Mouse (Mus musculus) midbrain, embryonic 10.5 days (tissue): ENCODE results near the gene Ddx21. TPM values are rescaled to one million over a fixed set of nuclear protein-coding genes. Genes with fewer than 3 reads are reported as not detected.
"Not testable (repeated sequence)": the region's sequence is repeated elsewhere in the genome, so short reads cannot be mapped to it uniquely, and the experiment has no call there.

Experiments used
- DNase-seq: peaks from one replicate; pipeline ENCODE4 v3.0.0-alpha.2; 2017; ENCODE audit warnings: low spot score
- H3K27ac ChIP-seq: fragments of 300-500 bp; sonication (generic); replicated peaks from 2 replicates; pipeline ENCODE4 v1.5.1; 2016; ENCODE audit warnings: mild to moderate bottlenecking
- H3K27me3 ChIP-seq: fragments of 300-500 bp; sonication (generic); 2 replicates; pipeline ENCODE4 v1.6.1; 2016; ENCODE audit warnings: low read depth, mild to moderate bottlenecking; ENCODE audit not compliant: poor library complexity, severe bottlenecking
- H3K36me3 ChIP-seq: fragments of 300-500 bp; sonication (generic); 2 replicates; pipeline ENCODE4 v1.6.1; 2016; ENCODE audit warnings: mild to moderate bottlenecking, moderate library complexity
- H3K4me1 ChIP-seq: fragments of 300-500 bp; sonication (generic); 2 replicates; pipeline ENCODE4 v1.6.1; 2016
- H3K4me3 ChIP-seq: fragments of 300-500 bp; sonication (generic); 2 replicates; pipeline ENCODE4 v1.5.1; 2016; ENCODE audit warnings: mild to moderate bottlenecking, moderate library complexity
- H3K9me3 ChIP-seq: fragments of 300-500 bp; sonication (generic); replicated peaks from 2 replicates; pipeline ENCODE4 v1.6.1; 2016; ENCODE audit warnings: mild to moderate bottlenecking
- WGBS: fragments of 180-500 bp; shearing (Covaris S2); methylation state at CpG from one replicate; pipeline ENCODE4 v1.1.7; 2016; 5-methylcytosine and 5-hydroxymethylcytosine counted together
- polyA plus RNA-seq: library from polyadenylated mRNA; unstranded; fragments of >200 nt; fragmentation: Nextera tagmentation; extraction: Ambion mirVana; gene quantifications from 2 replicates; pipeline ENCODE4 v1.2.1, GENCODE M21; 2016

The Ddx21 gene
- polyA plus RNA-seq: 30.0 and 32.8 TPM in 2 replicates

DNA sequence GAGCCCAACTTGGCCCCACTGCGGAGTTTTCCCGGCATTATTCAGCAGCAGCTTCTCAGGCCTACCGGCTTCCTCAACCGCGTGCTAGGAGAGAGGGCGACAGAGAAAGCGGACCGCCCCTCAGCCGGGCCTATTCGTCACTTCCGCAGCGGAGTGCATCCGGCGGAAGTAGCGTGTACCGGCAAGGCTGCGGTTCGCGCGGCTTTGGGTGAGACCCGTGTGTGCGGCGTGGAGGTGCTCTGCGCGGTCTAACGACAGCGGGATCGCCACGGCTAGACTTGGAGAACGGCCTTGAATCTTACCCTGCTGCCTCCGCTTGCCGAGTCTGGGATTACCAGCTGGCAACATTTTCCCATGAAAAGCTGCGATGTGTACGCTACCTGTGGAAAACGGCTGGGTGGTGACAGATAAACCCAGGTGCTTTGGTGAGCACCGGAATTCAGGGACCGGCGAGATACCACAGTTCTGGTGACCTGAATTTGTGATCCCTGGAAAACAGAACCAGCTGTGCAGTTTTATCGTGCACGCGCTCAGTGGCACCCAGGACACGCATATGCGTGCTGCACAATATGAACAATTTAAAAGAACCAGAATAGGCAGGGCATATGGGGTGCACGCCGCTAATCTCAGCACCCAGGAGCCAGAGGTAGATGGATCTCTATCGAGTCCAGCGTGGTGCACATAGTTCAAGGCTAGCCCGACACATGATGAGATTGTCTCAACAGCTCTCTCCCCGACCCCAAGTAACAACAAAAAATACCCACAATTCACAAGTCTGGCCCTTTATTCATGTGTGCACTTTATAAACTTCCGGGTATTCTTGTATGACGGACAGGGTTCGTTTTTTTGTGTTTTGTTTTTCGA lies at the start of gene Ddx21:
Gene Ddx21, minus strand, starts transcription at position 105 of the 864 bp plus-strand sequence.
- H3K27me3 ChIP-seq: no peaks in the 10 kb centered on the region

DNA sequence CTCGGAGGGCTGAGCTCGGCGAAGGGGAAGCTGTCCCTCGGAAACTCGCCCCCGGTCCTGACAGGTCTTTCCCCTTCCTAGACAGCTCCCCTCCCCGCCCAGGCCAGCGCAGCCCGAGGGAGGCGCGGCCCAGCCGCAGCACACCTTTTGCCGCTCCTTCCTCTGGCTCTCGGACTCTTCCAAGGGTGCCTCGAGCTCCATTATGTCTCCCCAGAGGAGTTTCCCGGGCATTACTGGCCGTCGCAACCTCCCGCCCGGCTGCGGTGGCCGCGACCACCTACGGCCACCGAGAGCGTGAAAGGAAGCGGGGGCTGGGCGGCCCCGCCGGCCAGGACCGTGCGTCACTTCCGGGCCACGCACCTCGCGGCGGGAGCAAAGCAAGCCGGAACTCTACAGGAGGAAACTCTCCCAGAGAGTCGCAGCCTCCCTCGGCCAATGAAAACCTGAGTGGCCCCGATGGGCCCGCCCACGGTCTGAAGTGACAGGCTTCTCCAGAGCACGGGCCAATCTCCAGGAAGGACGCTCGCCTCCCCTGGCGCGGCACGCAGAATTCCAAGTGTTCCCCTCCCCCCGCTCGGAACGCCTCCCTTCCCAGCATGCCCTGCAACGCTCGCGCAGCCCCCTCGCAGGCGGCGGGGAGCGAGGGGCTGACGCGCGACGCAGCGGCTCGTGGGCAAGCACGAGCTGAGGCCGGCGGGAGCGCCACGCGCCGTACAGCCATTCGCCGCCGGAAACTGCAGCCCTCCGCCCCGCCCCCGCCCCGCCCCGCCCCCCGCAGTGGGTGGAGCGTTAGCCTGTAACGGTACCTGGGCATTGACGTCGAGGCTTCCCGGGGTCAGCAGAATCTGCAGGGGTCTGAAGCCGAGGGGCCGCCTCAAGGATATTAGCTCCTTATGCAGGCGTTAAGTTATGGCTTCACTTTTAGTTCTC lies 49.1 kb upstream of the Ddx21 start, which contains the start of gene Ddx50:
Gene Ddx50, minus strand, starts transcription at position 338 of the 930 bp plus-strand sequence.
- peak; percentile 100 for DNase-seq
- Histone ChIP-seq H3K4me1 (peaks cover 21% of the 10 kb centered on the region), H3K9me3 (no peaks in the 10 kb centered on the region), H3K4me3 (peak within 1 kb of the TSS; percentile 95), H3K27ac (peak within 1 kb of the TSS; percentile 96), H3K36me3 (peaks cover 20% of the 10 kb centered on the region), H3K27me3 (no peaks in the 10 kb centered on the region)
- WGBS: under 1% methylated on average over 89 of the region's 89 CpGs

More for the DNA sequence above, at the start of gene Ddx21:
- H3K9me3 ChIP-seq: no peaks in the 10 kb centered on the region
- peak within 1 kb of the TSS; percentile 92 for H3K27ac ChIP-seq
- H3K4me1 ChIP-seq: peaks cover 23% of the 10 kb centered on the region
- peaks cover 27% of the 10 kb centered on the region for H3K36me3 ChIP-seq
- peak; percentile 94 for DNase-seq
- H3K4me3 ChIP-seq: peak within 1 kb of the TSS; percentile 98
- 7% methylated on average over 53 of the region's 53 CpGs for WGBS

DNA sequence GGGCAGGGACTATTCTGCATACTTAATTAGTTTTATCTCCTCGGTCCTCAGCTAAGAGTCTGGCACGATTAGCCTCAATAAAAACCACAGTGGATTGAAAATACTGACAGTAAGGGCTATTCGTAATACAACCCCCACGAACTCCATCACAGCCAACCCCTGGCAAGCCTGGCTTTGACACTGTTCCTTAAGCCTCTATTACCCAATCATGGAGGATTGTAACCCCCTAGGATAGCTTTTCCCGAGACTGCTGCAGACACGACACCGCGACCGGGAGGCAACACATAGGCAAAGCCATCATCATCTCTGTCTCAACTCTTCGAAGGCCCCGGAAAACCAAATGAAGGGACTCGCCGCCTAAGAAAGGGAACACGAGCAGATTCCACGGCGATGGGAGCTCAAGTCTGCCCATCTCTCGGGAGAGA lies 48.3 kb upstream of the Ddx21 start:
- DNase-seq: no peak
- no peaks in the 10 kb centered on the region for H3K27me3 ChIP-seq
- H3K4me1 ChIP-seq: peaks cover 21% of the 10 kb centered on the region
- under 1% methylated on average over 17 of the region's 17 CpGs for WGBS
- H3K9me3 ChIP-seq: no peaks in the 10 kb centered on the region
- peaks cover 28% of the 10 kb centered on the region for H3K36me3 ChIP-seq
- peak overlapping the region; percentile 95 for H3K4me3 ChIP-seq
- H3K27ac ChIP-seq: peak overlapping the region; percentile 96

DNA sequence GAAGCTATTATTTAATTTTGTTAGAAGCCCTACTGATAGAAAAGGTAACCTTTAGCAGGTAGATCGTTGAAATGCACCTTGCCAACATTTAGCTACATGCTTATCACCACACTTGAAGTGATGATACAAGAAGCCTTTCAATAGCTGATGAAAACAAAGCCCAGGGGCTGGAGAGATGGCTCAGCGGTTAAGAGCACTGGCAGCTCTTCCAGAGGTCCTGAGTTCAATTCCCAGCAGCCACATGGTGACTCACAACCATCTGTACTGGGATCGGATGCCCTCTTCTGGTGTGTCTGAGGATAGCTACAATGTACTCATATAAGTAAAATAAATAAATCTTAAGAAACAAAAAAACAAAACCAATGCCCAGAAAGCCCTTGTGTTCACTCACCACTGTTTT lies 2.1 kb upstream of the Ddx21 start:
- no peaks in the 10 kb centered on the region for H3K27me3 ChIP-seq
- WGBS: 86% methylated on average over 3 of the region's 3 CpGs

DNA sequence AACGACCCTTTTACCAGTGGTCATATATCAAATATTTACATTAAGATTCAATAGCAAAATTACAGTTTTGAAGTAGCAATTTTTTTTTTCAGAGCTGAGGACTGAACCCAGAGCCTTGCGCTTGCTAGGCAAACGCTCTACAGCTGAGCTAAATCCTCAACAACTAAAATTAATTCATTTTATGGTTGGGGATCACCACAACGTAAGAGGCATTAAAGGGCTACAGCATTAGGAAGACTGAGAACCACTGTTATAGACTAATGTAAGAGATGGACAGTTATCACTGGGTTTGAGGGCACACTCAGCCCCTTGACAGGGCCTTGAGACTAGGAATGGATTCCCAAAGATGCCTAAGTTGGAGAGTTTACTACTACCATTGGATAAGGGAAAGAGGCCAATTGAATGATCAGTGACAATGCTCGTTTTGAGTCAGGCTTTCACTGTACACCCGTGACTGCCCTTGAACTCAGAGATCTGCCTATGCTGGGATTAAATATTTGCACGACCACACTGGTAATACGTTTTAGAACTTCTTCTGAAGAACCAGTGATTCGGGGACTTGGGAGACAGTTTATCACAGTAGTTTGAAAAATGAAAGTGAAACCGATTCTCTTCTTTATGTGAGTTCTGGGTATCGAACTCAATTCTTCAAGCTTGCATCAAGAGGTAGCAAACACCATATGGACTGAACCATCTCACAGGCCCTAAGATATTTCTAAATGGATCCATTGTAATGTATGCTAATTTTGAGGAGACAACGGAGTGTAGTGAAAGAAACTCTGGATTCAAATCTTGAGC lies 1.4 kb upstream of the Ddx21 start:
- DNase-seq: no peak
- Histone ChIP-seq H3K36me3 (peaks cover 17% of the 10 kb centered on the region), H3K27ac (no peak overlapping the region), H3K4me1 (peaks cover 20% of the 10 kb centered on the region), H3K9me3 (no peaks in the 10 kb centered on the region), H3K27me3 (no peaks in the 10 kb centered on the region), H3K4me3 (peak overlapping the region; percentile 98)
- WGBS: 93% methylated on average over 12 of the region's 12 CpGs

More for the DNA sequence above, 2.1 kb upstream of the Ddx21 start:
- no peaks in the 10 kb centered on the region for H3K9me3 ChIP-seq
- no peak overlapping the region for H3K27ac ChIP-seq
- peaks cover 20% of the 10 kb centered on the region for H3K4me1 ChIP-seq
- no peak for DNase-seq
- no peak overlapping the region for H3K4me3 ChIP-seq
- H3K36me3 ChIP-seq: peaks cover 9% of the 10 kb centered on the region

DNA sequence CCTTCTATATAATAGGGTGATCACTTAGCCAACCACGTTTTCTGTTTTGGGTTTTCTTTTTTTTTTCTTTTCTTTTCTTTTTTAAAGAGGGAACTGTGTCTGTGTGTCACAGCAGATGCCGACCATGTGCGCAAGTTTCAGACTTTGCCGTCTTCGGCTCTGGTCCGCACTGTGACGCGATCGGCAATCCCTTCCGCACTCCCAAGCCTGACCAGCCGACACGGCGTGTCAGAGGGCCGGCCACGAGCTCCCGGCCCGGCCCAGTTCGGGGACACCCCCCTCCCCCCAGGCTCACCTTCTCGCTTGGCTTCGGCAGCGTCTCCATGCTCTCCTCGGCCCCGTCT lies 276 bp downstream of the Ddx21 start:
- no peak for DNase-seq

DNA sequence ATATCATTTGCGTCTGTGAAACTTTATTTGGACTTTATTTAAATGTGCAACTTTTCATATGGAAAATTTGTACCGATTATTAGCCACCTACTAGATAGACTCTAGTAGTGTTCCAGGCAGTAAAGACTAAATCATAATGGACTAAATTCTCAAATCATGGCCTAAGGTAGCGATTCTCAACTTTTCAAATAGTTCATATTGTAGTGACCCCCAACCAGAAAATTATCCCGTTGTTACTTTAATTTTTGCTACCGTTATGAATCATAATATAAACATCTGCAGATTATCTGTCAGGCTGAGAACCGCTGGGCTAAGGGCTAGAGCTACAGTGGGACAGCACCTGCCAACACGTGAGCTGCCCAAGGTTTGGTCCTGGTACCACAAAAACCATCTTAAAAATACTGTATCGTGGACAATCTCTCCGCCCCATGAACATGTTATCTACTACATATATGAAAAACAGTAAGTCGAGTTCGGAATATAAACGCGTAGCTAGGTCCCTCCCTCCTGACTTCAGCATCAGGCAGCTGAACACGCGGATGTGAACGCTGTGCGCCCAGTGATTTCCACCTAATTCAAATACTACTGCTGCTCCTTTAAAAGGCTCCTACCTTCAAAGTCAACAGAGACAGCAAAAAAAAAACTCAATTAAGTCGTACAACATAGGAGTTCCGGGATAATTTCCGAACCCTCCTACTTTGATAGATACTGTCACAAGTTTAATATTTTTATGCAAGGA lies 859 bp downstream of the Ddx21 start:
- Histone ChIP-seq H3K27ac (peak overlapping the region; percentile 92), H3K36me3 (peaks cover 38% of the 10 kb centered on the region), H3K4me1 (peaks cover 23% of the 10 kb centered on the region), H3K9me3 (no peaks in the 10 kb centered on the region), H3K4me3 (peak overlapping the region; percentile 98), H3K27me3 (no peaks in the 10 kb centered on the region)
- no peak for DNase-seq
- WGBS: 13% methylated on average over 20 of the region's 20 CpGs

More for the DNA sequence above, 276 bp downstream of the Ddx21 start:
- H3K4me1 ChIP-seq: peaks cover 23% of the 10 kb centered on the region
- WGBS: 0% methylated on average over 23 of the region's 23 CpGs
- H3K4me3 ChIP-seq: peak overlapping the region; percentile 98
- no peaks in the 10 kb centered on the region for H3K27me3 ChIP-seq
- H3K27ac ChIP-seq: peak overlapping the region; percentile 92
- peaks cover 33% of the 10 kb centered on the region for H3K36me3 ChIP-seq
- no peaks in the 10 kb centered on the region for H3K9me3 ChIP-seq

DNA sequence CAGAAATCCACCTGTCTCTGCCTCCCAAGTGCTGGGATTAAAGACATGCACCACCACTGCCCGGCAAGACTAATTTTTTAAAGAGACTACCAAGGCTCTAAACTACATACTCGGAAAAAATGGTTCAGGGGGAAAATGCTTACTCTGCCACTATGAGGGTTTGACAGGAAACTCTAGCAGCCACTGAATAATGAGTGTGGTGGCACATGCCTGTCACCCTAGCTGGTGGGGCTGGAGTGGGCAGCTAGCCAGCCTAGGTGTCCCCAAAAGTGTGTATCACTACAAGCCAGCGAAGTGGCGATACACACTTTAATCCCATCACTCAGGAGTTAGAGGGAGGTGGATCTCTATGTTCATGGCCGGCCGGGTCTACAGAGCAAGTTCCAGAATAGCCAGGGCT lies 2.0 kb downstream of the Ddx21 start:
- Histone ChIP-seq H3K27ac (no peak overlapping the region), H3K4me1 (peaks cover 23% of the 10 kb centered on the region), H3K27me3 (no peaks in the 10 kb centered on the region), H3K36me3 (peaks cover 50% of the 10 kb centered on the region), H3K9me3 (no peaks in the 10 kb centered on the region), H3K4me3 (peak overlapping the region; percentile 16; the same call in 1 of the 2 replicates)
- WGBS: 87% methylated on average over 6 of the region's 6 CpGs
- no peak for DNase-seq

DNA sequence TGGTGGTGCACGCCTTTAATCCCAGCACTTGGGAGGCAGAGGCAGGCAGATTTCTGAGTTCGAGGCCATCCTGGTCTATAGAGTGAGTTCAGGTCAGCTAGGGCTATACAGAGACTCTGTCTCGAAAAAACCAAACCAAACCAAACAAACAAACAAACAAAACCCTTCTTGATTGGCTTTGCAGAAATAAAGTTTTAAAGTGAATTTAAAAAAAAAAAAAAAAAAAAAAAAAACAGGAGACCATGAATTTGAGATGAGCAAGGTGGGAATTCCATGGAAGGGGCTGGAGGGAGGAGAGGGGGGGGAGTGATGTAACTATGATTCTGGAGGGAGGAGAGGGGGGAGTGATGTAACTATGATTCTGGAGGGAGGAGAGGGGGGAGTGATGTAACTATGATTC lies 2.8 kb downstream of the Ddx21 start:
- not testable (repeated sequence) for DNase-seq, H3K27me3 ChIP-seq, H3K4me3 ChIP-seq, H3K27ac ChIP-seq, H3K9me3 ChIP-seq
- WGBS: 92% methylated on average over 3 of the region's 3 CpGs
- H3K36me3 ChIP-seq: peaks cover 57% of the 10 kb centered on the region
- H3K4me1 ChIP-seq: peaks cover 23% of the 10 kb centered on the region

DNA sequence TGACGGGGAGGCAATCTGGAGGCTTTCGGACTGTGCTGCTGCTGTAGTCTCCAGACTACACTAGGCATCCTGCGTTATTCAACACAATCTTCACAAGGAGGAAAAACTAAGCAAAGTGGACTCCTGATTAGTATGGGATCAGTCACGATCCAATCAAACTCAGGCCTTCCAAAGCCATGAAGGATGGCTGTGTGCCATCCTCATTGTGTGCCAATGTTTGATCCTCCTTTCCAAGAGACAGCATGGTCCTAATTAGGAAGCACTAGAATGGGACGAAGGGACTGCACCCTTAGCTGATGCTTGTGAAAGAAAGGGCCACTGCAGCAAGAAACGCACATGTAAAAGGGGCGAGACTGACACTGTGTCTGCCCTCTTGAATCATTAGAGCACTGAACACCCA lies 9.6 kb downstream of the Ddx21 start:
- no peaks in the 10 kb centered on the region for H3K4me1 ChIP-seq
- H3K9me3 ChIP-seq: no peaks in the 10 kb centered on the region
- H3K27me3 ChIP-seq: no peaks in the 10 kb centered on the region
- H3K36me3 ChIP-seq: peaks cover 99% of the 10 kb centered on the region
- H3K4me3 ChIP-seq: no peak overlapping the region
- 89% methylated on average over 7 of the region's 7 CpGs for WGBS
- no peak for DNase-seq
- H3K27ac ChIP-seq: no peak overlapping the region

DNA sequence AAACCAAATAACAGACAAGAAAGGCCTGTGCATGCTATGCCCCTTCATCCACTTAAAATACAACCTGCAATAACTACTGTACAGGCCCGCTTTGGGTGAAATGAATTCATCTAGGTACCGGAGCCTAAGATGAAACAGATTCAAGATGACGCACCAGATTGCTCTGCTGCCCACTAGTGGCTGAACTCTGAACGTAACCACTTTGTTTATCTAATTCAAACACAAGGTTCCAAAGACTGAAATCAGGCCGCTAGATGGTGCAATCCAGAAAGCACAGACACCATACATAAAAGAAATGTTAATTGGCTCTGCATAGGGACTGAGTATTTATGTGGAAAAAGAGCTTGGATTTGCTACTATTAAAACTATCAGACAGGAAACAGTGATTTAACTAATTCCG lies 11.9 kb downstream of the Ddx21 start:
- WGBS: 64% methylated on average over 6 of the region's 6 CpGs
- peaks cover 100% of the 10 kb centered on the region for H3K36me3 ChIP-seq

More for the DNA sequence above, 11.9 kb downstream of the Ddx21 start:
- no peaks in the 10 kb centered on the region for H3K27me3 ChIP-seq
- H3K9me3 ChIP-seq: no peaks in the 10 kb centered on the region
- no peak overlapping the region for H3K4me3 ChIP-seq
- no peak overlapping the region for H3K27ac ChIP-seq
- H3K4me1 ChIP-seq: no peaks in the 10 kb centered on the region
- peak; percentile 73 for DNase-seq
